Comparison of ENCODE assay signal across 25 mouse cellular contexts in the genomic region with DNA sequence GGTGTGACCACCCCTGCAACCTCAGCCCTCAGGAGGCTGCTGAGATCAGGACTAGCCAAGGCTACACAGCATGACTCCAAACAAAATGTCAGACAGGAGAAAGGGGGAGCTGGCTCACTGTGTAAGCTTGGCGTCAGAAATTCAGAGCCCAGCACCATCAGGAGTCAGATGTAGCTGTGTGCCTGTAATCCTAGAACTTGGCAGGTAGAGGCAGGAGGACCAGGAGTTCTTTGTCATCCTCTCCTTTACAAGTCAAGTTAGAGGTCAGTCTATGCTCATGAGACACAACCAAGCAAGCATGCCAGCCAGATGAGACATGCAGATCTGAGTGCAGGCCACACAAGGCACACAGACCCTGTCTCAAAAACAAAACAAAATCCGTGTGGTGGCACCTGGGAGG. TPM values are rescaled to one million over a fixed set of nuclear protein-coding genes. Genes with fewer than 3 reads are reported as not detected.
DNase-seq lines count a peak whose midpoint lies in the region; ATAC-seq lines count a peak whose summit lies in the region.
"Had no signal": no experiment of that assay in that cellular context is flagged by ENCODE, and none has a peak within 500 bp of the region (broad histone marks: within the 10 kb centered on the region; RNA-seq: fewer than 3 reads in every experiment).

No protein-coding gene starts in this region.

- H3K4me2 ChIP-seq in hindbrain, embryonic 13.5 days = no peak overlapping the region
- no peak overlapping the region for H3K4me2 ChIP-seq in hindbrain, embryonic 12.5 days (replicated peaks)
- no peak overlapping the region for H3K4me2 ChIP-seq in neural tube, embryonic 13.5 days
- H3K4me2 ChIP-seq: forebrain, embryonic 13.5 days had no signal

- H3K36me3 ChIP-seq in erythroblast, embryonic 14.5 days (ENCODE audit: control insufficient read depth) = peaks cover 95% of the 10 kb centered on the region
- peaks cover 16% of the 10 kb centered on the region for H3K36me3 ChIP-seq in hindbrain, embryonic 13.5 days
- H3K36me3 ChIP-seq in hindbrain, embryonic 12.5 days = 0 out of 2 replicates have a peak, but pooled peaks cover 11% of the 10 kb centered on the region
- H3K36me3 ChIP-seq in neural tube, embryonic 13.5 days = peaks cover 4% of the 10 kb centered on the region; the same call in 1 of the 2 replicates

- ATAC-seq in erythroblast, adult 5-6 weeks (replicated peaks; ENCODE audit: low FRiP score, poor library complexity, severe bottlenecking) = no peak
- ATAC-seq in hindbrain, embryonic 13.5 days (ENCODE audit: low FRiP score) = no peak
- no peak for ATAC-seq in hindbrain, embryonic 12.5 days (ENCODE audit: low FRiP score)
- ATAC-seq in neural tube, embryonic 13.5 days (ENCODE audit: low read depth) = no peak
- ATAC-seq: forebrain, embryonic 13.5 days had no signal

- H3K27me3 ChIP-seq in erythroblast, embryonic 14.5 days (ENCODE audit: control insufficient read depth) = no peaks in the 10 kb centered on the region
- no peaks in the 10 kb centered on the region for H3K27me3 ChIP-seq in hindbrain, embryonic 13.5 days
- no peaks in the 10 kb centered on the region for H3K27me3 ChIP-seq in hindbrain, embryonic 12.5 days
- H3K27me3 ChIP-seq in neural tube, embryonic 13.5 days = no peaks in the 10 kb centered on the region
- H3K27me3 ChIP-seq: forebrain, embryonic 13.5 days had no signal

- peak overlapping the region; percentile 2 for H3K4me3 ChIP-seq in erythroblast, embryonic 14.5 days (replicated peaks)
- H3K4me3 ChIP-seq in hindbrain, embryonic 13.5 days = no peak overlapping the region
- no peak overlapping the region for H3K4me3 ChIP-seq in hindbrain, embryonic 12.5 days
- no peak overlapping the region for H3K4me3 ChIP-seq in neural tube, embryonic 13.5 days
- H3K4me3 ChIP-seq: embryonic facial prominence, embryonic 10.5 days; forebrain, embryonic 13.5 days; heart, embryonic 10.5 days; left cerebral cortex, adult 2 months; limb, embryonic 10.5 days had no signal

- no peak for DNase-seq in neural tube, embryonic 10.5 days (ENCODE audit: extremely low spot score, low spot score)
- peak; percentile 67 for DNase-seq in skeletal muscle tissue, adult 2 months (ENCODE audit: low read depth, low spot score)
- no peak for DNase-seq in ovary, postnatal 36 days (ENCODE audit: low spot score)
- DNase-seq: adrenal gland, adult 8-10 months; B cell, adult 2 months; cerebellum, adult 11 months; gastrocnemius, postnatal 25 days; kidney, adult 8-10 months; kidney, postnatal 14 days; layer of hippocampus, adult 9-11 months; lung, adult 18-20 months; thymus, postnatal 25 days had no signal

- H3K27ac ChIP-seq in hindbrain, embryonic 13.5 days = 0 out of 2 replicates have a peak overlapping the region, but pooled peaks have one; percentile 1
- H3K27ac ChIP-seq in hindbrain, embryonic 12.5 days = no peak overlapping the region
- no peak overlapping the region for H3K27ac ChIP-seq in neural tube, embryonic 13.5 days (replicated peaks)
- H3K27ac ChIP-seq: embryonic facial prominence, embryonic 10.5 days; forebrain, embryonic 13.5 days; heart, embryonic 10.5 days; left cerebral cortex, adult 2 months; limb, embryonic 10.5 days had no signal

- 44% methylated on average over 2 of the region's 2 CpGs for WGBS in hindbrain, embryonic 13.5 days
- 47% methylated on average over 2 of the region's 2 CpGs for WGBS in hindbrain, embryonic 12.5 days
- WGBS in neural tube, embryonic 13.5 days = 55% methylated on average over 2 of the region's 2 CpGs

- peaks cover 90% of the 10 kb centered on the region for H3K4me1 ChIP-seq in erythroblast, embryonic 14.5 days (ENCODE audit: control insufficient read depth)
- peaks cover 68% of the 10 kb centered on the region for H3K4me1 ChIP-seq in hindbrain, embryonic 13.5 days (replicated peaks)
- peaks cover 43% of the 10 kb centered on the region for H3K4me1 ChIP-seq in hindbrain, embryonic 12.5 days
- H3K4me1 ChIP-seq in neural tube, embryonic 13.5 days (replicated peaks) = peaks cover 65% of the 10 kb centered on the region

- H3K9me3 ChIP-seq in erythroblast, embryonic 14.5 days (ENCODE audit: control insufficient read depth, low read length) = no peaks in the 10 kb centered on the region
- H3K9me3 ChIP-seq in hindbrain, embryonic 13.5 days = no peaks in the 10 kb centered on the region
- H3K9me3 ChIP-seq in hindbrain, embryonic 12.5 days (replicated peaks) = no peaks in the 10 kb centered on the region
- H3K9me3 ChIP-seq in neural tube, embryonic 13.5 days = no peaks in the 10 kb centered on the region
- H3K9me3 ChIP-seq: embryonic facial prominence, embryonic 10.5 days; forebrain, embryonic 13.5 days; heart, embryonic 10.5 days; limb, embryonic 10.5 days had no signal

- H3K9ac ChIP-seq in hindbrain, embryonic 13.5 days = no peak overlapping the region
- H3K9ac ChIP-seq in hindbrain, embryonic 12.5 days = no peak overlapping the region
- peak overlapping the region; percentile 38; the same call in 1 of the 2 replicates for H3K9ac ChIP-seq in neural tube, embryonic 13.5 days
- H3K9ac ChIP-seq: forebrain, embryonic 13.5 days had no signal

RNA-seq across cellular contexts. Expression of gene Ube2v1, which starts 6.2 kb away (rescaled TPM):
- 34.4 and 42.6 TPM in 2 replicates for polyA plus RNA-seq in erythroblast, embryonic 14.5 days (2012)
- 134 and 176 TPM in 2 replicates for total RNA-seq in erythroblast, adult 5-6 weeks (2015; ENCODE audit: low replicate concordance)
- 150 and 202 TPM in 2 replicates for total RNA-seq in erythroblast, adult 5-6 weeks (2017; ENCODE audit: low replicate concordance)
- polyA plus RNA-seq in hindbrain, embryonic 13.5 days (2015; fragmentation: Nextera tagmentation; extraction: Ambion mirVana) = 310 and 311 TPM in 2 replicates
- polyA plus RNA-seq in hindbrain, embryonic 12.5 days (2016; fragmentation: Nextera tagmentation; extraction: Ambion mirVana) = 290 and 291 TPM in 2 replicates
- polyA plus RNA-seq in neural tube, embryonic 13.5 days (2015; fragmentation: Nextera tagmentation; extraction: Ambion mirVana) = 326 and 340 TPM in 2 replicates

RNA-seq across cellular contexts. Expression of gene Gm20431, which starts 35.6 kb away (rescaled TPM):
- polyA plus RNA-seq in erythroblast, embryonic 14.5 days (2012) = not detected in 2 replicates
- total RNA-seq in erythroblast, adult 5-6 weeks (2015; ENCODE audit: low replicate concordance) = not detected in 2 replicates
- not detected in 2 replicates for total RNA-seq in erythroblast, adult 5-6 weeks (2017; ENCODE audit: low replicate concordance)
- polyA plus RNA-seq in hindbrain, embryonic 13.5 days (2015; fragmentation: Nextera tagmentation; extraction: Ambion mirVana) = 10.0 and 11.0 TPM in 2 replicates
- polyA plus RNA-seq in hindbrain, embryonic 12.5 days (2016; fragmentation: Nextera tagmentation; extraction: Ambion mirVana) = 16.9 and 18.8 TPM in 2 replicates
- polyA plus RNA-seq in neural tube, embryonic 13.5 days (2015; fragmentation: Nextera tagmentation; extraction: Ambion mirVana) = 9.1 and 9.3 TPM in 2 replicates
- total RNA-seq: hematopoietic stem cell, adult 5-6 weeks had no signal
- polyA plus RNA-seq: frontal cortex, adult 2 months; neural tube, embryonic 11.5 days had no signal

Comparison
In these comparisons a context has a peak if more than half of its experiments do, and no peak if none do; other contexts are left out.
1. RNA of gene Gm20431, which starts 35.6 kb away (polyA plus RNA-seq): 16.9 to 18.8 TPM in hindbrain, embryonic 12.5 days, 10.0 to 11.0 TPM in hindbrain, embryonic 13.5 days and 9.1 to 9.3 TPM in neural tube, embryonic 13.5 days; not detected in erythroblast, embryonic 14.5 days; every median in the first group is over 10 times any median in the second.